Mouse (Mus musculus) midbrain, embryonic 11.5 days (tissue): Measurements from ENCODE around the gene Sec22b. TPM values are rescaled to one million over a fixed set of nuclear protein-coding genes. Genes with fewer than 3 reads are reported as not detected.
A peak's percentile ranks its signal among the peaks of the same experiment; 100 is the strongest.

Source experiments
- ATAC-seq: fragments of 200-750 bp; cut with Nextera tagmentation; 2 replicates; pipeline ENCODE4 v1.8.0; 2017; ENCODE audit warnings: moderate TSS enrichment, moderate library complexity; ENCODE audit not compliant: low FRiP score
- DNase-seq: peaks from one replicate; pipeline ENCODE4 v3.0.0; 2015; ENCODE audit warnings: low spot score; ENCODE audit errors: missing footprints
- H3K27ac ChIP-seq: fragments of 300-500 bp; sonication (generic); 2 replicates; pipeline ENCODE4 v1.5.1; 2014; ENCODE audit warnings: low read depth, low read length
- H3K27me3 ChIP-seq: fragments of 300-500 bp; sonication (generic); 2 replicates; pipeline ENCODE4 v1.6.1; 2014; ENCODE audit warnings: mild to moderate bottlenecking, low read length, moderate library complexity, mixed read lengths; ENCODE audit not compliant: control insufficient read depth, insufficient read depth
- H3K36me3 ChIP-seq: fragments of 300-500 bp; sonication (generic); 2 replicates; pipeline ENCODE4 v1.6.1; 2014; ENCODE audit warnings: mild to moderate bottlenecking, low read length, moderate library complexity, mixed read lengths; ENCODE audit not compliant: control insufficient read depth, insufficient read depth
- H3K4me1 ChIP-seq: fragments of 300-500 bp; sonication (generic); 2 replicates; pipeline ENCODE4 v1.6.1; 2014; ENCODE audit warnings: low read length; ENCODE audit not compliant: control insufficient read depth, insufficient read depth
- H3K4me2 ChIP-seq: fragments of 300-500 bp; sonication (generic); 2 replicates; pipeline ENCODE4 v1.6.1; 2014; ENCODE audit warnings: mild to moderate bottlenecking, moderate library complexity
- H3K4me3 ChIP-seq: fragments of 300-500 bp; sonication (generic); 2 replicates; pipeline ENCODE4 v1.5.1; 2014; ENCODE audit warnings: low read depth, low read length
- H3K9ac ChIP-seq: fragments of 300-500 bp; sonication (generic); 2 replicates; pipeline ENCODE4 v1.6.1; 2014; ENCODE audit warnings: low read length
- H3K9me3 ChIP-seq: fragments of 300-500 bp; sonication (generic); 2 replicates; pipeline ENCODE4 v1.6.1; 2016; ENCODE audit warnings: low read length; ENCODE audit not compliant: control insufficient read depth
- WGBS: fragments of 180-500 bp; shearing (Covaris S2); extraction: QIAGEN DNeasy Blood & Tissue Kit; methylation state at CpG from one replicate; pipeline ENCODE4 v1.1.7; 2014; 5-methylcytosine and 5-hydroxymethylcytosine counted together
- polyA plus RNA-seq: library from polyadenylated mRNA; unstranded; fragments of >200 nt; fragmentation: Nextera tagmentation; extraction: Ambion mirVana; gene quantifications from 2 replicates; pipeline ENCODE4 v1.2.1, GENCODE M21; 2014

Sec22b gene
- polyA plus RNA-seq = 122 and 127 TPM in 2 replicates

- no peaks in the 10 kb centered on the region for H3K9me3 ChIP-seq
- peak within 1 kb of the TSS; percentile 92 for H3K9ac ChIP-seq
- H3K4me3 ChIP-seq = peak within 1 kb of the TSS; percentile 97
- 5% methylated on average over 41 of the region's 41 CpGs for WGBS
- no peaks in the 10 kb centered on the region for H3K27me3 ChIP-seq
- H3K4me2 ChIP-seq = peak within 1 kb of the TSS; percentile 55
- H3K4me1 ChIP-seq = peaks cover 9% of the 10 kb centered on the region
- no peaks in the 10 kb centered on the region for H3K36me3 ChIP-seq
- peak; percentile 99 for DNase-seq
- no peak within 1 kb of the TSS; the same call in 1 of the 2 replicates for H3K27ac ChIP-seq
- peak; percentile 88 for ATAC-seq
Measured at GRCm38 (mm10) chr3:97900516-97901490, at the start of gene Sec22b. TSS of gene Sec22b (plus strand) at chr3:97901190.

- H3K27me3 ChIP-seq = no peaks in the 10 kb centered on the region
- no peak overlapping the region for H3K4me2 ChIP-seq
- no peak overlapping the region for H3K4me3 ChIP-seq
- H3K4me1 ChIP-seq = no peaks in the 10 kb centered on the region
- WGBS = 94% methylated on average over 2 of the region's 2 CpGs
- H3K9me3 ChIP-seq = no peaks in the 10 kb centered on the region
- ATAC-seq = no peak
- H3K36me3 ChIP-seq = no peaks in the 10 kb centered on the region
- no peak overlapping the region for H3K9ac ChIP-seq
- DNase-seq = no peak
- H3K27ac ChIP-seq = no peak overlapping the region
Measured at GRCm38 (mm10) chr3:97851803-97852202, 49.2 kb upstream of the Sec22b start.

- Histone ChIP-seq H3K9ac (no peak overlapping the region), H3K4me3 (no peak overlapping the region), H3K27me3 (no peaks in the 10 kb centered on the region), H3K4me1 (no peaks in the 10 kb centered on the region), H3K36me3 (no peaks in the 10 kb centered on the region), H3K27ac (no peak overlapping the region), H3K4me2 (no peak overlapping the region), H3K9me3 (no peaks in the 10 kb centered on the region)
- ATAC-seq (no peak), DNase-seq (no peak)
- 71% methylated on average over 9 of the region's 9 CpGs for WGBS
Measured at GRCm38 (mm10) chr3:97854575-97855384, 46.2 kb upstream of the Sec22b start.

- no peaks in the 10 kb centered on the region for H3K9me3 ChIP-seq
- H3K4me3 ChIP-seq = no peak overlapping the region
- H3K4me2 ChIP-seq = no peak overlapping the region
- no peak overlapping the region for H3K9ac ChIP-seq
- H3K4me1 ChIP-seq = no peaks in the 10 kb centered on the region
- DNase-seq (no peak), ATAC-seq (no peak)
- no peaks in the 10 kb centered on the region; the same call in 1 of the 2 replicates for H3K27me3 ChIP-seq
- no peak overlapping the region for H3K27ac ChIP-seq
- 86% methylated on average over 1 of the region's 1 CpGs for WGBS
- no peaks in the 10 kb centered on the region for H3K36me3 ChIP-seq
Measured at GRCm38 (mm10) chr3:97859400-97859799, 41.6 kb upstream of the Sec22b start.

GRCm38 (mm10) chr3:97860820-97861451 lies 40.1 kb upstream of the Sec22b start:
- Histone ChIP-seq H3K27ac (no peak overlapping the region), H3K4me3 (no peak overlapping the region), H3K27me3 (no peaks in the 10 kb centered on the region; the same call in 1 of the 2 replicates), H3K9ac (no peak overlapping the region), H3K4me1 (no peaks in the 10 kb centered on the region), H3K9me3 (no peaks in the 10 kb centered on the region), H3K36me3 (no peaks in the 10 kb centered on the region), H3K4me2 (no peak overlapping the region)
- DNase-seq = no peak
- ATAC-seq = no peak
- 90% methylated on average over 7 of the region's 7 CpGs for WGBS

GRCm38 (mm10) chr3:97866696-97867095 lies 34.3 kb upstream of the Sec22b start:
- no peak overlapping the region for H3K4me3 ChIP-seq
- H3K9ac ChIP-seq = no peak overlapping the region
- no peak overlapping the region for H3K4me2 ChIP-seq
- H3K36me3 ChIP-seq = no peaks in the 10 kb centered on the region
- H3K9me3 ChIP-seq = no peaks in the 10 kb centered on the region
- H3K27me3 ChIP-seq = peaks cover 14% of the 10 kb centered on the region
- peaks cover 7% of the 10 kb centered on the region for H3K4me1 ChIP-seq
- no peak overlapping the region for H3K27ac ChIP-seq
- WGBS = 62% methylated on average over 4 of the region's 4 CpGs
- DNase-seq = no peak
- no peak for ATAC-seq

- Histone ChIP-seq H3K4me1 (peaks cover 7% of the 10 kb centered on the region), H3K27ac (no peak overlapping the region), H3K27me3 (peaks cover 14% of the 10 kb centered on the region), H3K9me3 (no peaks in the 10 kb centered on the region), H3K4me3 (peak overlapping the region; percentile 44), H3K36me3 (no peaks in the 10 kb centered on the region), H3K9ac (peak overlapping the region; percentile 59), H3K4me2 (peak overlapping the region; percentile 87)
- ATAC-seq = peak; percentile 55
- peak; percentile 92 for DNase-seq
- WGBS = 2% methylated on average over 28 of the region's 28 CpGs
Measured at GRCm38 (mm10) chr3:97867221-97868023, 33.6 kb upstream of the Sec22b start.

GRCm38 (mm10) chr3:97868024-97868689 lies 32.8 kb upstream of the Sec22b start:
- peak overlapping the region; percentile 59 for H3K9ac ChIP-seq
- ATAC-seq (peak; percentile 86), DNase-seq (peak; percentile 91)
- WGBS = 4% methylated on average over 42 of the region's 42 CpGs
- peak overlapping the region; percentile 44 for H3K4me3 ChIP-seq
- no peaks in the 10 kb centered on the region for H3K9me3 ChIP-seq
- H3K4me2 ChIP-seq = peak overlapping the region; percentile 87
- H3K4me1 ChIP-seq = peaks cover 7% of the 10 kb centered on the region
- no peak overlapping the region for H3K27ac ChIP-seq
- H3K27me3 ChIP-seq = peaks cover 14% of the 10 kb centered on the region
- H3K36me3 ChIP-seq = no peaks in the 10 kb centered on the region
